Mouse (Mus musculus) hindbrain, embryonic 10.5 days (tissue): ENCODE results near the gene Kdsr. TPM values are rescaled to one million over a fixed set of nuclear protein-coding genes. Genes with fewer than 3 reads are reported as not detected.

Experiments
- DNase-seq: peaks from one replicate; pipeline ENCODE4 v3.0.0-alpha.2; 2017; ENCODE audit warnings: low spot score
- H3K27ac ChIP-seq: fragments of 300-500 bp; sonication (generic); 2 replicates; pipeline ENCODE4 v1.5.1; 2016; ENCODE audit warnings: mild to moderate bottlenecking, moderate library complexity
- H3K27me3 ChIP-seq: fragments of 300-500 bp; sonication (generic); 2 replicates; pipeline ENCODE4 v1.6.1; 2016; ENCODE audit warnings: mild to moderate bottlenecking; ENCODE audit not compliant: poor library complexity, insufficient read depth, severe bottlenecking
- H3K36me3 ChIP-seq: fragments of 300-500 bp; sonication (generic); 2 replicates; pipeline ENCODE4 v1.6.1; 2016; ENCODE audit warnings: mild to moderate bottlenecking, moderate library complexity
- H3K4me1 ChIP-seq: fragments of 300-500 bp; sonication (generic); replicated peaks from 2 replicates; pipeline ENCODE4 v1.6.1; 2016; ENCODE audit warnings: mild to moderate bottlenecking
- H3K4me3 ChIP-seq: fragments of 300-500 bp; sonication (generic); 2 replicates; pipeline ENCODE4 v1.5.1; 2016; ENCODE audit warnings: mild to moderate bottlenecking, moderate library complexity
- H3K9me3 ChIP-seq: fragments of 300-500 bp; sonication (generic); 2 replicates; pipeline ENCODE4 v1.6.1; 2016; ENCODE audit warnings: mild to moderate bottlenecking, moderate library complexity
- WGBS: fragments of 180-500 bp; shearing (Covaris S2); methylation state at CpG from one replicate; pipeline ENCODE4 v1.1.7; 2016; 5-methylcytosine and 5-hydroxymethylcytosine counted together
- polyA plus RNA-seq: library from polyadenylated mRNA; unstranded; fragments of >200 nt; fragmentation: Nextera tagmentation; extraction: Ambion mirVana; gene quantifications from 2 replicates; pipeline ENCODE4 v1.2.1, GENCODE M21; 2016

Gene Kdsr
- polyA plus RNA-seq, 1 experiment from 2014 or later = 6.6 TPM

- H3K36me3 ChIP-seq = no peaks in the 10 kb centered on the region
- no peak overlapping the region for H3K27ac ChIP-seq
- no peaks in the 10 kb centered on the region for H3K27me3 ChIP-seq
- no peak for DNase-seq
- no peak overlapping the region for H3K4me3 ChIP-seq
- H3K9me3 ChIP-seq = no peaks in the 10 kb centered on the region
- no peaks in the 10 kb centered on the region for H3K4me1 ChIP-seq
- 74% methylated on average over 5 of the region's 5 CpGs for WGBS
Observed at GRCm38 (mm10) chr1:106678060-106678478, 81.5 kb downstream of the Kdsr start.

Other genes with a start within 250 kb of the Kdsr start
- gene Bcl2, start 45.5 kb downstream of the Kdsr start, polyA plus RNA-seq = 8.2 and 8.3 TPM in 2 replicates
- 58.1 and 64.5 TPM in 2 replicates for gene Vps4b, start 37.0 kb upstream of the Kdsr start, polyA plus RNA-seq
- not detected in 2 replicates for gene Serpinb5, start 101.4 kb upstream of the Kdsr start, polyA plus RNA-seq
- gene Serpinb12, start 174.7 kb upstream of the Kdsr start, polyA plus RNA-seq = not detected in 2 replicates
- not detected in 2 replicates for gene Serpinb13, start 221.3 kb upstream of the Kdsr start, polyA plus RNA-seq